Mouse (Mus musculus) midbrain, embryonic 14.5 days (tissue): ENCODE measurements around the gene Sirt1. TPM values are rescaled to one million over a fixed set of nuclear protein-coding genes. Genes with fewer than 3 reads are reported as not detected.

Source experiments
- ATAC-seq: fragments of 200-750 bp; cut with Nextera tagmentation; 2 replicates; pipeline ENCODE4 v1.8.0; 2017; ENCODE audit warnings: moderate number of reproducible peaks, moderate library complexity; ENCODE audit not compliant: low FRiP score, low TSS enrichment
- DNase-seq: peaks from one replicate; pipeline ENCODE4 v3.0.0-alpha.2; 2015
- H3K27ac ChIP-seq: fragments of 300-500 bp; sonication (generic); replicated peaks from 2 replicates; pipeline ENCODE4 v1.5.1; 2014; ENCODE audit warnings: mild to moderate bottlenecking, low read depth, low read length, moderate library complexity
- H3K27me3 ChIP-seq: fragments of 300-500 bp; sonication (generic); 2 replicates; pipeline ENCODE4 v1.6.1; 2014; ENCODE audit warnings: low read length, control low read depth, mixed read lengths; ENCODE audit not compliant: control insufficient read depth, insufficient read depth
- H3K36me3 ChIP-seq: fragments of 300-500 bp; sonication (generic); 2 replicates; pipeline ENCODE4 v1.6.1; 2014; ENCODE audit warnings: low read length, control low read depth; ENCODE audit not compliant: control insufficient read depth, insufficient read depth
- H3K4me1 ChIP-seq: fragments of 300-500 bp; sonication (generic); 2 replicates; pipeline ENCODE4 v1.6.1; 2014; ENCODE audit warnings: mild to moderate bottlenecking, antibody characterized with exemption, low read length, control low read depth; ENCODE audit not compliant: control insufficient read depth, insufficient read depth
- H3K4me2 ChIP-seq: fragments of 300-500 bp; sonication (generic); 2 replicates; pipeline ENCODE4 v1.6.1; 2014; ENCODE audit warnings: mild to moderate bottlenecking, low read length, moderate library complexity
- H3K4me3 ChIP-seq: fragments of 300-500 bp; sonication (generic); replicated peaks from 2 replicates; pipeline ENCODE4 v1.5.1; 2014; ENCODE audit warnings: low read depth, low read length
- H3K9ac ChIP-seq: fragments of 300-500 bp; sonication (generic); replicated peaks from 2 replicates; pipeline ENCODE4 v1.6.1; 2014; ENCODE audit warnings: mild to moderate bottlenecking, low read length, moderate library complexity
- H3K9me3 ChIP-seq: fragments of 300-500 bp; sonication (generic); 2 replicates; pipeline ENCODE4 v1.6.1; 2016; ENCODE audit warnings: low read length, control low read depth, mixed read lengths; ENCODE audit not compliant: control insufficient read depth
- WGBS: fragments of 180-500 bp; shearing (Covaris S2); extraction: QIAGEN DNeasy Blood & Tissue Kit; methylation state at CpG from one replicate; pipeline ENCODE4 v1.1.7; 2014; 5-methylcytosine and 5-hydroxymethylcytosine counted together
- polyA plus RNA-seq: library from polyadenylated mRNA; unstranded; fragments of >200 nt; fragmentation: Nextera tagmentation; extraction: Ambion mirVana; gene quantifications from 2 replicates; pipeline ENCODE4 v1.2.1, GENCODE M21; 2014

Gene Sirt1
- polyA plus RNA-seq, 1 experiment from 2014 or later, result 7.5 TPM

- Histone ChIP-seq H3K36me3 (peaks cover 70% of the 10 kb centered on the region), H3K9me3 (no peaks in the 10 kb centered on the region), H3K4me1 (no peaks in the 10 kb centered on the region), H3K27me3 (no peaks in the 10 kb centered on the region), H3K9ac (no peak overlapping the region), H3K4me2 (no peak overlapping the region), H3K27ac (no peak overlapping the region), H3K4me3 (no peak overlapping the region)
- 98% methylated on average over 1 of the region's 1 CpGs for WGBS
- DNase-seq, result no peak
- ATAC-seq, result no peak
Measured at GRCm38 (mm10) chr10:63327091-63327490, 54.4 kb downstream of the Sirt1 start.

- DNase-seq (no peak), ATAC-seq (no peak)
- H3K4me1 ChIP-seq, result no peaks in the 10 kb centered on the region
- 90% methylated on average over 1 of the region's 1 CpGs for WGBS
- peaks cover 62% of the 10 kb centered on the region for H3K36me3 ChIP-seq
- no peak overlapping the region for H3K4me2 ChIP-seq
- no peak overlapping the region for H3K27ac ChIP-seq
- H3K9ac ChIP-seq, result no peak overlapping the region
- no peaks in the 10 kb centered on the region for H3K9me3 ChIP-seq
- H3K4me3 ChIP-seq, result no peak overlapping the region
- H3K27me3 ChIP-seq, result no peaks in the 10 kb centered on the region
Measured at GRCm38 (mm10) chr10:63313726-63314125, 67.8 kb downstream of the Sirt1 start.

GRCm38 (mm10) chr10:63308582-63309366 is 72.7 kb downstream of the Sirt1 start:
- H3K4me1 ChIP-seq, result no peaks in the 10 kb centered on the region

GRCm38 (mm10) chr10:63302356-63302755 is 79.1 kb downstream of the Sirt1 start:
- H3K36me3 ChIP-seq, result peaks cover 53% of the 10 kb centered on the region

More at GRCm38 (mm10) chr10:63308582-63309366, 72.7 kb downstream of the Sirt1 start:
- no peak for ATAC-seq
- Histone ChIP-seq H3K27ac (no peak overlapping the region), H3K27me3 (no peaks in the 10 kb centered on the region), H3K4me2 (no peak overlapping the region), H3K36me3 (peaks cover 53% of the 10 kb centered on the region), H3K9ac (no peak overlapping the region), H3K9me3 (no peaks in the 10 kb centered on the region), H3K4me3 (no peak overlapping the region)
- DNase-seq, result peak; percentile 86
- 42% methylated on average over 10 of the region's 10 CpGs for WGBS

GRCm38 (mm10) chr10:63282846-63283245 is 98.7 kb downstream of the Sirt1 start:
- Histone ChIP-seq H3K4me1 (no peaks in the 10 kb centered on the region), H3K4me2 (no peak overlapping the region), H3K9ac (no peak overlapping the region), H3K27me3 (no peaks in the 10 kb centered on the region), H3K9me3 (no peaks in the 10 kb centered on the region), H3K27ac (no peak overlapping the region), H3K4me3 (no peak overlapping the region), H3K36me3 (peaks cover 71% of the 10 kb centered on the region)
- ATAC-seq (no peak), DNase-seq (no peak)
- WGBS, result 90% methylated on average over 7 of the region's 7 CpGs

More at GRCm38 (mm10) chr10:63302356-63302755, 79.1 kb downstream of the Sirt1 start:
- Histone ChIP-seq H3K4me3 (no peak overlapping the region), H3K27ac (no peak overlapping the region), H3K4me2 (no peak overlapping the region), H3K27me3 (no peaks in the 10 kb centered on the region), H3K9ac (no peak overlapping the region), H3K9me3 (no peaks in the 10 kb centered on the region), H3K4me1 (no peaks in the 10 kb centered on the region)
- no peak for DNase-seq
- 97% methylated on average over 2 of the region's 2 CpGs for WGBS
- no peak for ATAC-seq

- no peak overlapping the region for H3K4me2 ChIP-seq
- H3K27ac ChIP-seq, result no peak overlapping the region
- no peak overlapping the region for H3K4me3 ChIP-seq
- no peaks in the 10 kb centered on the region for H3K9me3 ChIP-seq
- ATAC-seq (no peak), DNase-seq (no peak)
- 93% methylated on average over 4 of the region's 4 CpGs for WGBS
- H3K4me1 ChIP-seq, result no peaks in the 10 kb centered on the region
- no peaks in the 10 kb centered on the region for H3K27me3 ChIP-seq
- peaks cover 71% of the 10 kb centered on the region for H3K36me3 ChIP-seq
- no peak overlapping the region for H3K9ac ChIP-seq
Measured at GRCm38 (mm10) chr10:63282417-63282816, 99.1 kb downstream of the Sirt1 start.

- H3K4me1 ChIP-seq, result no peaks in the 10 kb centered on the region
- no peak for DNase-seq
Measured at GRCm38 (mm10) chr10:63279851-63280250, 101.7 kb downstream of the Sirt1 start.

GRCm38 (mm10) chr10:63277010-63277409 is 104.5 kb downstream of the Sirt1 start:
- 94% methylated on average over 3 of the region's 3 CpGs for WGBS
- no peak overlapping the region for H3K27ac ChIP-seq
- no peak overlapping the region for H3K4me2 ChIP-seq
- H3K4me1 ChIP-seq, result no peaks in the 10 kb centered on the region
- H3K27me3 ChIP-seq, result no peaks in the 10 kb centered on the region
- no peak overlapping the region for H3K9ac ChIP-seq
- DNase-seq (no peak), ATAC-seq (no peak)
- no peaks in the 10 kb centered on the region for H3K9me3 ChIP-seq
- peaks cover 59% of the 10 kb centered on the region for H3K36me3 ChIP-seq
- no peak overlapping the region for H3K4me3 ChIP-seq

More at GRCm38 (mm10) chr10:63279851-63280250, 101.7 kb downstream of the Sirt1 start:
- Histone ChIP-seq H3K27ac (no peak overlapping the region), H3K4me3 (no peak overlapping the region), H3K36me3 (peaks cover 65% of the 10 kb centered on the region), H3K4me2 (no peak overlapping the region), H3K27me3 (no peaks in the 10 kb centered on the region), H3K9me3 (no peaks in the 10 kb centered on the region), H3K9ac (no peak overlapping the region)
- no peak for ATAC-seq
- WGBS, result 92% methylated on average over 3 of the region's 3 CpGs

GRCm38 (mm10) chr10:63272868-63273267 is 108.6 kb downstream of the Sirt1 start:
- Histone ChIP-seq H3K4me1 (no peaks in the 10 kb centered on the region), H3K4me3 (no peak overlapping the region), H3K36me3 (peaks cover 31% of the 10 kb centered on the region), H3K9ac (no peak overlapping the region), H3K27ac (no peak overlapping the region), H3K4me2 (no peak overlapping the region), H3K9me3 (no peaks in the 10 kb centered on the region), H3K27me3 (no peaks in the 10 kb centered on the region)
- ATAC-seq (no peak), DNase-seq (no peak)
- 95% methylated on average over 5 of the region's 5 CpGs for WGBS
